In the genomic region with DNA sequence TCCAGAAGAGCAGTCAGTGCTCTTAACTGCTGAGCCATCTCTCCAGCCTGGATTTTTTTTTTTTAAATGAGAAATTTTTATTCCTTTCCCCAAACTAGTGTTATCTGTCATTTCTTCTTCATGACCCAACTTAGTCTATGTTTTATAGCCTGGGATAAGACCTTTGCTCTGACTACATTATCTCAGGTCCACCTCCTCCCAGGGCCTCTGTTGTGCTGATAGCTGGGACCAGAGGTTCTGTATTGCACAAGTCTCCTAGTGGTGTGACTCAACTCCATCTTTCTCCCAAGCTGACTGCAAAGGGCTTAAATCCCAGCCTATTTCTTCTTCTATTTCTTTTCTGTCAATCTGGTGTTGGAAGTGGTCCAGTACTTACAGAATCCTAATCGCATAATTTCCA, we compare ENCODE assay signal across 34 mouse cellular contexts. TPM values are rescaled to one million over a fixed set of nuclear protein-coding genes. Genes with fewer than 3 reads are reported as not detected.
"Had no signal": no experiment of that assay in that cellular context is flagged by ENCODE, and none has a peak within 500 bp of the region (broad histone marks: within the 10 kb centered on the region; RNA-seq: fewer than 3 reads in every experiment).

No protein-coding gene starts in this region.

- H3K4me1 ChIP-seq: heart, embryonic 10.5 days; heart, embryonic 12.5 days; heart, embryonic 13.5 days; heart, embryonic 15.5 days; hindbrain, embryonic 10.5 days; hindbrain, embryonic 12.5 days; hindbrain, embryonic 13.5 days; hindbrain, embryonic 15.5 days; kidney, embryonic 15.5 days had no signal

- H3K4me3 ChIP-seq: heart, embryonic 10.5 days; heart, embryonic 12.5 days; heart, embryonic 13.5 days; heart, embryonic 15.5 days; hindbrain, embryonic 10.5 days; hindbrain, embryonic 12.5 days; hindbrain, embryonic 13.5 days; hindbrain, embryonic 15.5 days; kidney, embryonic 15.5 days; layer of hippocampus, adult 2 months; left cerebral cortex, adult 2 months had no signal

- H3K27me3 ChIP-seq: heart, embryonic 12.5 days; heart, embryonic 13.5 days; heart, embryonic 15.5 days; hindbrain, embryonic 12.5 days; hindbrain, embryonic 13.5 days; hindbrain, embryonic 15.5 days; kidney, embryonic 15.5 days had no signal

- ATAC-seq: hindbrain, embryonic 16.5 days; hindbrain, postnatal 0 days had no signal

- DNase-seq: heart, postnatal 10 days; heart, postnatal 14 days; heart, postnatal 36 days; heart, postnatal 4 days; kidney, adult 11 months; kidney, adult 18-20 months; kidney, adult 2 months; kidney, adult 8-10 months; kidney, adult 9 months; kidney, postnatal 10 days; kidney, postnatal 14 days; kidney, postnatal 25 days; kidney, postnatal 36 days; kidney, postnatal 4 days; layer of hippocampus, adult 9-11 months; layer of hippocampus, postnatal 36 days had no signal

- H3K36me3 ChIP-seq: heart, embryonic 10.5 days; heart, embryonic 12.5 days; heart, embryonic 13.5 days; heart, embryonic 15.5 days; hindbrain, embryonic 10.5 days; hindbrain, embryonic 12.5 days; hindbrain, embryonic 13.5 days; hindbrain, embryonic 15.5 days; kidney, embryonic 15.5 days had no signal

- H3K9ac ChIP-seq: heart, embryonic 12.5 days; heart, embryonic 13.5 days; heart, embryonic 15.5 days; hindbrain, embryonic 12.5 days; hindbrain, embryonic 13.5 days; hindbrain, embryonic 14.5 days; hindbrain, embryonic 15.5 days; kidney, embryonic 15.5 days had no signal

- H3K4me2 ChIP-seq: heart, embryonic 11.5 days; heart, embryonic 12.5 days; heart, embryonic 13.5 days; heart, embryonic 15.5 days; hindbrain, embryonic 12.5 days; hindbrain, embryonic 13.5 days; hindbrain, embryonic 14.5 days; hindbrain, embryonic 15.5 days; kidney, embryonic 15.5 days had no signal

- H3K9me3 ChIP-seq: heart, embryonic 10.5 days; heart, embryonic 13.5 days; heart, embryonic 15.5 days; hindbrain, embryonic 10.5 days; hindbrain, embryonic 15.5 days; kidney, embryonic 15.5 days had no signal

- H3K27ac ChIP-seq: heart, embryonic 10.5 days; heart, embryonic 13.5 days; heart, embryonic 15.5 days; hindbrain, embryonic 10.5 days; hindbrain, embryonic 12.5 days; hindbrain, embryonic 13.5 days; hindbrain, embryonic 14.5 days; hindbrain, embryonic 15.5 days; hindbrain, postnatal 0 days; kidney, embryonic 15.5 days; kidney, postnatal 0 days; layer of hippocampus, adult 2 months; left cerebral cortex, adult 2 months had no signal

RNA-seq across cellular contexts. Expression of gene Dnah5, which starts 56.7 kb away (rescaled TPM):
- total RNA-seq: hematopoietic stem cell, adult 5-6 weeks had no signal
- polyA plus RNA-seq: heart, embryonic 12.5 days; heart, embryonic 13.5 days; heart, embryonic 14.5 days had no signal
